Mouse (Mus musculus) gonadal fat pad, adult 2 months (tissue): ENCODE results near the gene Mylk4. TPM values are rescaled to one million over a fixed set of nuclear protein-coding genes. Genes with fewer than 3 reads are reported as not detected.

Source experiments
- DNase-seq: peaks from one replicate; pipeline ENCODE4 v3.0.0-alpha.2; 2012; ENCODE audit warnings: low read depth
- polyA plus RNA-seq: library from polyadenylated mRNA; depleted of rRNA; stranded (reverse); fragments of >200 nt; gene quantifications from 2 replicates; pipeline ENCODE4 v1.2.3, GENCODE M21; 2012; rRNA removed

The Mylk4 gene
- 0.05 and 0.15 TPM in 2 replicates for polyA plus RNA-seq

GRCm38 (mm10) chr13:32783816-32784215 lies at the start of gene Mylk4:
Mylk4 (minus strand) TSS chr13:32783954.
- no peak for DNase-seq

GRCm38 (mm10) chr13:32833237-32833636 lies 49.5 kb upstream of the Mylk4 start:
- no peak for DNase-seq

- DNase-seq = peak; percentile 85
These were observed 49.0 kb upstream of the Mylk4 start for GRCm38 (mm10) chr13:32832776-32833175.

GRCm38 (mm10) chr13:32831505-32832273 lies 47.9 kb upstream of the Mylk4 start:
- DNase-seq = no peak

GRCm38 (mm10) chr13:32828886-32829285 lies 45.1 kb upstream of the Mylk4 start:
- no peak for DNase-seq

- no peak for DNase-seq
These were observed 44.2 kb upstream of the Mylk4 start for GRCm38 (mm10) chr13:32827951-32828350.

- DNase-seq = no peak
These were observed 43.5 kb upstream of the Mylk4 start for GRCm38 (mm10) chr13:32827111-32827822.

- DNase-seq = no peak
These were observed 41.8 kb upstream of the Mylk4 start for GRCm38 (mm10) chr13:32825546-32825945.

- no peak for DNase-seq
These were observed 40.9 kb upstream of the Mylk4 start for GRCm38 (mm10) chr13:32824377-32825330.

- DNase-seq = no peak
These were observed 39.4 kb upstream of the Mylk4 start for GRCm38 (mm10) chr13:32823126-32823525.

- DNase-seq = no peak
These were observed 37.9 kb upstream of the Mylk4 start for GRCm38 (mm10) chr13:32821671-32822070.

GRCm38 (mm10) chr13:32819926-32820325 lies 36.2 kb upstream of the Mylk4 start:
- DNase-seq = no peak

- DNase-seq = no peak
These were observed 35.5 kb upstream of the Mylk4 start for GRCm38 (mm10) chr13:32819241-32819640.

GRCm38 (mm10) chr13:32807624-32808023 lies 23.9 kb upstream of the Mylk4 start:
- no peak for DNase-seq

- DNase-seq = no peak
These were observed 23.1 kb upstream of the Mylk4 start for GRCm38 (mm10) chr13:32806820-32807219.

GRCm38 (mm10) chr13:32803701-32804345 lies 20.1 kb upstream of the Mylk4 start:
- DNase-seq = no peak

GRCm38 (mm10) chr13:32802259-32803081 lies 18.7 kb upstream of the Mylk4 start, which contains the start of gene D930007J09Rik:
D930007J09Rik (minus strand) TSS chr13:32802849.
- DNase-seq = no peak

- DNase-seq = peak; percentile 93
These were observed 18.0 kb upstream of the Mylk4 start, which contains the start of gene Wrnip1 for GRCm38 (mm10) chr13:32801693-32802221. Wrnip1 (plus strand) TSS chr13:32802038.

- DNase-seq = no peak
These were observed 17.1 kb upstream of the Mylk4 start for GRCm38 (mm10) chr13:32800859-32801258.

GRCm38 (mm10) chr13:32799131-32799530 lies 15.4 kb upstream of the Mylk4 start:
- DNase-seq = no peak
